Comparison of ENCODE assay signal across 16 mouse cellular contexts in the genomic region with DNA sequence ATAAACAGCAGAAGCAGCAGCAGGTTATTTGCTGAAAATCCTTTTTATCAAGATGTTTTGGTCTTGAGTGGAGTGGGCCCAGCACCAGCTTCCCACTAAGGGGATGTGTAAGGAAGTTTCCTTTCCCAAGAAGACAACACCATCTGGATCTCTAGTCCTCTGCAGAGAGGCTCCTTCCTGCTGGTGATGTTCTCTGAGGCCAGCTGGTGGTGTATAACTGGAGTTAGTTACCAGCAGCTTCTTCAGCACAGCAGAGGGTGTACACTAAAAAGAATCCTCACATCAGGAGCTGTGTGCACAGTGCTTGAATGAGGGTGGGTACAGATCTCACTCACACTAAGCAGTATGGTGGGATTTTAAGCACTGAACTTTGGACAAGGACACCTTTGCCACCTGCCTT.
DNase-seq lines count a peak whose midpoint lies in the region; ATAC-seq and TF ChIP-seq lines count a peak whose summit lies in the region.
"Had no signal": no experiment of that assay in that cellular context is flagged by ENCODE, and none has a peak within 500 bp of the region (broad histone marks: within the 10 kb centered on the region; RNA-seq: fewer than 3 reads in every experiment).

No protein-coding gene starts in this region.

- no peak overlapping the region for H3K9ac ChIP-seq in liver, adult 2 months (ENCODE audit: low read depth, low read length)
- H3K9ac ChIP-seq in liver, postnatal 0 days (replicated peaks) = no peak overlapping the region
- no peak overlapping the region for H3K9ac ChIP-seq in hindbrain, embryonic 13.5 days
- H3K9ac ChIP-seq: heart, embryonic 13.5 days; neural tube, embryonic 13.5 days had no signal

- no peaks in the 10 kb centered on the region for H3K36me3 ChIP-seq in heart, embryonic 10.5 days
- H3K36me3 ChIP-seq in liver, adult 2 months (ENCODE audit: control insufficient read depth, insufficient read depth, low read length) = no peaks in the 10 kb centered on the region
- no peaks in the 10 kb centered on the region for H3K36me3 ChIP-seq in liver, postnatal 0 days (replicated peaks; ENCODE audit: insufficient read depth, low read length)
- H3K36me3 ChIP-seq in hindbrain, embryonic 13.5 days = no peaks in the 10 kb centered on the region
- H3K36me3 ChIP-seq: heart, embryonic 13.5 days; neural tube, embryonic 13.5 days had no signal

- TF ChIP-seq POLR2A in liver, adult 2 months (IDR thresholded peaks at IDR 0.05; ENCODE audit: extremely low read depth, insufficient read depth, low read length) = no peak

- TF ChIP-seq CTCF in liver, adult 2 months (IDR thresholded peaks at IDR 0.05; ENCODE audit: low read depth, low read length) = no peak
- TF ChIP-seq CTCF in liver, postnatal 0 days (IDR thresholded peaks at IDR 0.05; ENCODE audit: low read depth) = no peak
- TF ChIP-seq CTCF in layer of hippocampus, adult 2 months (conservative IDR thresholded peaks at IDR 0.05) = 0 out of 2 replicates have a peak, but pooled peaks have one; percentile 5

- H3K27me3 ChIP-seq in heart, embryonic 10.5 days (ENCODE audit: insufficient read depth, poor library complexity, severe bottlenecking) = peaks cover 33% of the 10 kb centered on the region
- H3K27me3 ChIP-seq in liver, adult 2 months (ENCODE audit: control insufficient read depth, insufficient read depth, low read length) = no peaks in the 10 kb centered on the region
- H3K27me3 ChIP-seq in liver, postnatal 0 days (ENCODE audit: insufficient read depth, low read length) = no peaks in the 10 kb centered on the region
- H3K27me3 ChIP-seq in hindbrain, embryonic 13.5 days = peaks cover 7% of the 10 kb centered on the region; the same call in 1 of the 2 replicates
- H3K27me3 ChIP-seq: megakaryocyte, embryonic 14.5 days; neural tube, embryonic 13.5 days had no signal

- no peak for ATAC-seq in liver, postnatal 0 days
- ATAC-seq in hindbrain, embryonic 13.5 days (ENCODE audit: low FRiP score) = no peak
- ATAC-seq: inflammation-experienced regulatory T-cells, adult 6 months had no signal

- peak; percentile 72 for DNase-seq in heart, embryonic 10.5 days (ENCODE audit: low spot score)
- no peak for DNase-seq in heart, adult 9 months (ENCODE audit: low spot score in 2 of 2)
- DNase-seq in liver, adult 2 months (ENCODE audit: extremely low read depth, low read depth, low spot score) = peak; percentile 20
- no peak for DNase-seq in liver, postnatal 0 days
- DNase-seq in layer of hippocampus, adult 2 months (ENCODE audit: low spot score in 2 of 2) = peak; percentile 21 to 44
- DNase-seq in telencephalon, adult 2 months (ENCODE audit: low read depth, low spot score) = peak; percentile 58
- DNase-seq: cerebellum, adult 11 months; gastrocnemius, postnatal 14 days; heart, postnatal 4 days; kidney, postnatal 10 days; liver had no signal

- TF ChIP-seq EP300 in liver, postnatal 0 days (IDR thresholded peaks at IDR 0.05; ENCODE audit: low read depth) = no peak

- H3K4me1 ChIP-seq in heart, embryonic 10.5 days = peaks cover 28% of the 10 kb centered on the region
- peaks cover 11% of the 10 kb centered on the region; the same call in 1 of the 2 replicates for H3K4me1 ChIP-seq in liver, adult 2 months (ENCODE audit: control insufficient read depth, insufficient read depth, low read length)
- no peaks in the 10 kb centered on the region for H3K4me1 ChIP-seq in liver, postnatal 0 days (ENCODE audit: insufficient read depth)
- peaks cover 12% of the 10 kb centered on the region for H3K4me1 ChIP-seq in hindbrain, embryonic 13.5 days (replicated peaks)
- H3K4me1 ChIP-seq: megakaryocyte, embryonic 14.5 days had no signal

- H3K4me3 ChIP-seq in heart, embryonic 10.5 days = no peak overlapping the region
- no peak overlapping the region for H3K4me3 ChIP-seq in liver, adult 2 months (ENCODE audit: insufficient read depth, low read depth, low read length)
- no peak overlapping the region for H3K4me3 ChIP-seq in liver, postnatal 0 days (ENCODE audit: low read depth, low read length)
- H3K4me3 ChIP-seq in layer of hippocampus, adult 2 months = no peak overlapping the region
- H3K4me3 ChIP-seq in hindbrain, embryonic 13.5 days = no peak overlapping the region
- H3K4me3 ChIP-seq: heart, embryonic 13.5 days; neural tube, embryonic 13.5 days had no signal

- H3K4me2 ChIP-seq in liver, postnatal 0 days (ENCODE audit: low read depth, low read length) = no peak overlapping the region
- H3K4me2 ChIP-seq in hindbrain, embryonic 13.5 days = no peak overlapping the region
- H3K4me2 ChIP-seq: heart, embryonic 13.5 days; neural tube, embryonic 13.5 days had no signal

- no peaks in the 10 kb centered on the region for H3K9me3 ChIP-seq in heart, embryonic 10.5 days
- H3K9me3 ChIP-seq in liver, postnatal 0 days (ENCODE audit: low read length) = no peaks in the 10 kb centered on the region
- no peaks in the 10 kb centered on the region for H3K9me3 ChIP-seq in hindbrain, embryonic 13.5 days
- H3K9me3 ChIP-seq: heart, embryonic 13.5 days; neural tube, embryonic 13.5 days had no signal

- 0 out of 2 replicates have a peak overlapping the region, but pooled peaks have one; percentile 2 for H3K27ac ChIP-seq in heart, embryonic 10.5 days
- peak overlapping the region; percentile 28 for H3K27ac ChIP-seq in liver, adult 2 months (replicated peaks; ENCODE audit: insufficient read depth, low read depth, low read length)
- no peak overlapping the region for H3K27ac ChIP-seq in liver, postnatal 0 days (ENCODE audit: low read depth)
- H3K27ac ChIP-seq in layer of hippocampus, adult 2 months = no peak overlapping the region
- no peak overlapping the region for H3K27ac ChIP-seq in hindbrain, embryonic 13.5 days
- H3K27ac ChIP-seq: heart, embryonic 13.5 days; neural tube, embryonic 13.5 days had no signal

- no peaks in the 10 kb centered on the region for H3K79me2 ChIP-seq in liver, adult 2 months (ENCODE audit: control insufficient read depth, insufficient read depth, low read length)

Comparison
In these comparisons a context has a peak if more than half of its experiments do, and no peak if none do; other contexts are left out.
1. DNase-seq: peak in heart, embryonic 10.5 days (single experiment), liver, adult 2 months (single experiment), layer of hippocampus, adult 2 months (2 of 2) and telencephalon, adult 2 months (single experiment); none in heart, adult 9 months (0 of 2) and liver, postnatal 0 days (single experiment).
2. H3K27ac ChIP-seq: peak in heart, embryonic 10.5 days (single experiment) and liver, adult 2 months (single experiment); none in liver, postnatal 0 days (single experiment), layer of hippocampus, adult 2 months (single experiment) and hindbrain, embryonic 13.5 days (single experiment).